In genomic region chr9:77904133-77904532, GRCm38 (mm10) we compare ENCODE assay signal across 27 mouse cellular contexts.
"Had no signal": no experiment of that assay in that cellular context is flagged by ENCODE, and none has a peak within 500 bp of the region (broad histone marks: within the 10 kb centered on the region; RNA-seq: fewer than 3 reads in every experiment).

No protein-coding gene starts in this region.

- DNase-seq: cerebellum, adult 2 months; cerebellum, adult 8-10 months; cerebellum, adult 9-10 months; cerebellum, adult 9-11 months; cerebellum, postnatal 14 days; cerebellum, postnatal 25 days; cerebellum, postnatal 36 days; embryo, embryonic 11 days; forebrain, postnatal 0 days; gastrocnemius, adult 2 months; gastrocnemius, postnatal 10 days; gastrocnemius, postnatal 14 days; gastrocnemius, postnatal 25 days; gastrocnemius, postnatal 36 days; heart, adult 18-20 months; heart, adult 2 months had no signal

- H3K27me3 ChIP-seq: embryonic facial prominence, embryonic 12.5 days; embryonic facial prominence, embryonic 13.5 days; embryonic facial prominence, embryonic 15.5 days; forebrain, embryonic 12.5 days; forebrain, embryonic 13.5 days; forebrain, embryonic 15.5 days had no signal

- H3K4me3 ChIP-seq: embryonic facial prominence, embryonic 10.5 days; embryonic facial prominence, embryonic 12.5 days; embryonic facial prominence, embryonic 13.5 days; embryonic facial prominence, embryonic 15.5 days; erythroblast, embryonic 14.5 days; forebrain, embryonic 10.5 days; forebrain, embryonic 12.5 days; forebrain, embryonic 13.5 days; forebrain, embryonic 15.5 days; gastrocnemius, adult 2 months; heart, adult 2 months had no signal

- H3K4me2 ChIP-seq: embryonic facial prominence, embryonic 12.5 days; embryonic facial prominence, embryonic 13.5 days; embryonic facial prominence, embryonic 15.5 days; forebrain, embryonic 12.5 days; forebrain, embryonic 13.5 days; forebrain, embryonic 15.5 days had no signal

- H3K36me3 ChIP-seq: embryonic facial prominence, embryonic 10.5 days; embryonic facial prominence, embryonic 12.5 days; embryonic facial prominence, embryonic 13.5 days; embryonic facial prominence, embryonic 15.5 days; forebrain, embryonic 10.5 days; forebrain, embryonic 12.5 days; forebrain, embryonic 15.5 days had no signal

- H3K9me3 ChIP-seq: embryonic facial prominence, embryonic 10.5 days; embryonic facial prominence, embryonic 12.5 days; embryonic facial prominence, embryonic 13.5 days; embryonic facial prominence, embryonic 15.5 days; forebrain, embryonic 10.5 days; forebrain, embryonic 12.5 days; forebrain, embryonic 13.5 days; forebrain, embryonic 15.5 days had no signal

- H3K9ac ChIP-seq: embryonic facial prominence, embryonic 12.5 days; embryonic facial prominence, embryonic 13.5 days; embryonic facial prominence, embryonic 15.5 days; forebrain, embryonic 12.5 days; forebrain, embryonic 13.5 days; forebrain, embryonic 15.5 days; forebrain, postnatal 0 days had no signal

- H3K27ac ChIP-seq: embryonic facial prominence, embryonic 10.5 days; embryonic facial prominence, embryonic 12.5 days; embryonic facial prominence, embryonic 13.5 days; embryonic facial prominence, embryonic 15.5 days; forebrain, embryonic 10.5 days; forebrain, embryonic 12.5 days; forebrain, embryonic 13.5 days; forebrain, embryonic 15.5 days; gastrocnemius, adult 2 months; heart, adult 2 months had no signal

- H3K4me1 ChIP-seq: embryonic facial prominence, embryonic 12.5 days; embryonic facial prominence, embryonic 13.5 days; embryonic facial prominence, embryonic 15.5 days; forebrain, embryonic 13.5 days; forebrain, embryonic 15.5 days had no signal

- ATAC-seq: forebrain, embryonic 13.5 days; forebrain, embryonic 14.5 days; forebrain, embryonic 15.5 days; forebrain, embryonic 16.5 days; forebrain, postnatal 0 days had no signal
